Mouse (Mus musculus): ENCODE data around the gene Psmc5. TPM values are rescaled to one million over a fixed set of nuclear protein-coding genes. Genes with fewer than 3 reads are reported as not detected.

Gene Psmc5
- polyA plus RNA-seq, 1 experiment from 2014 or later: 250 TPM

DNA sequence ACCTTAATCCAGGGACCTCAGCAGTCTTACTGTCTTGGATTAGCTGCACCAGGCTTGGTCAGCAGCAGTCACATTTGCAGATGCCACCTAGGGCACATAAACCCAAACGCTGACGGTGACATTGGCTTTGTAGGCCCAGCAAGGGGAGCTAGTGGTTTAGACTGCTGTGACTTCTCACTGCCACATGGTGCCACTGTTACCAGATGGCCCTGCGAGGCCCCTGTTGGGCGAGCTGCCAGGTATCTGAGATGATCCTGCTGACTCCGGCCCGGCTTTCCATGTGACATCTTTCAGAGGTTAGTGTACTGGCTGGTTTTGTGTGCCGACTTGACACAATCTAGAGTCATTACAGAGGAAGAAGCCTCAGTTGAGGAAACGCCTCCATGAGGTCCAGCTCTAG is 33.4 kb downstream of the Psmc5 start:
- Histone ChIP-seq H3K4me1 (replicated peaks; ENCODE audit: control insufficient read depth, insufficient read depth, low read length) (0 out of 2 replicates have a peak, but pooled peaks cover 4% of the 10 kb centered on the region), H3K9ac (ENCODE audit: low read length) (no peak overlapping the region), H3K27me3 (ENCODE audit: control insufficient read depth, insufficient read depth, low read depth, low read length) (no peaks in the 10 kb centered on the region), H3K27ac (ENCODE audit: low read length) (no peak overlapping the region), H3K4me3 (ENCODE audit: low read length) (no peak overlapping the region), H3K9me3 (ENCODE audit: control insufficient read depth, low read length) (no peaks in the 10 kb centered on the region), H3K36me3 (ENCODE audit: control insufficient read depth, insufficient read depth, low read length) (no peaks in the 10 kb centered on the region), H3K4me2 (ENCODE audit: low read depth, low read length) (no peak overlapping the region)
- ATAC-seq (ENCODE audit: low read depth): no peak; the same call in 1 of the 2 replicates
- WGBS: 44% methylated on average over 8 of the region's 8 CpGs

DNA sequence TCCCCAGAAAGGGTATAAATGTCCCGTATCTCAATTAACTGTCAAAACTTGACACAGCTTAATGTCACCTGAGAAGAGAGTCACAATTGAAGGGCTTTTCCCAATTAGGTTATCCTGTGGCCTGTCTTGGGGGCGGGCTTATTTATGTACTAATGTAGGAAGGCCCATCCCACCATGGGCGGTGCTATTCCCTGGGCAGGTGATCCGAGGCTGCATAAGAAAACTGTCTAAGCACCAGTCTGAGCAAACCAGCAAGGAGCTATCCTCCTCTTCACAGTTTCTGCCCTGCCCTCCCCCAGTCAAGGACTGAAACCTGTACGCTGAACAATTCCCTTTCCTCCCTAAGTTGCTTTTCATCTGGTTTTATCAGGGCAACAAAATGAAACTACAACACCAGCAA is 34.4 kb downstream of the Psmc5 start:
- WGBS: 88% methylated on average over 5 of the region's 5 CpGs
- H3K36me3 ChIP-seq (ENCODE audit: control insufficient read depth, insufficient read depth, low read length): no peaks in the 10 kb centered on the region

DNA sequence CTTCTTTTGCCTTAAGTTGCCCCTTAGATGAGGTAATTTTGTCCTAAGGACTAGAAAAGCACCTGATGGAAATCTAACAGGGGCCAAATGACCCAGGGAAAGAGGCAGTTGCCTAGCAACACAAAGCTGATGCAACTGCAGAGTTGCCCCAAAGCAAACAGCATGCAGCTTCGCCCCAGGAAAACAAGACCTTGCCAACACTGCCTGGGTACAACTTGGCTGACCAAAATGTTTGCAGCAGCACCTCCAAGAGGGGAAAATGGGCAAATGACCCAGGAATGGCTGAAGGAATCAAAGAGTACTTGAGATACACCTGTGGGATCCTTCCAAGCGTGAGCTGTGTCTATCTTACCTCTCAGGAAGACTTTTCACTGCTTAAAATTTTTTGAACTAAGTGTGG is 35.9 kb downstream of the Psmc5 start:
- H3K27ac ChIP-seq (ENCODE audit: low read length): no peak overlapping the region
- no peak for ATAC-seq (ENCODE audit: low read depth)
- 0 out of 2 replicates have a peak, but pooled peaks cover 4% of the 10 kb centered on the region for H3K4me1 ChIP-seq (replicated peaks; ENCODE audit: control insufficient read depth, insufficient read depth, low read length)
- H3K4me2 ChIP-seq (ENCODE audit: low read depth, low read length): no peak overlapping the region
- WGBS: 81% methylated on average over 2 of the region's 2 CpGs
- H3K36me3 ChIP-seq (ENCODE audit: control insufficient read depth, insufficient read depth, low read length): no peaks in the 10 kb centered on the region
- H3K9ac ChIP-seq (ENCODE audit: low read length): no peak overlapping the region
- no peak overlapping the region for H3K4me3 ChIP-seq (ENCODE audit: low read length)
- H3K27me3 ChIP-seq (ENCODE audit: control insufficient read depth, insufficient read depth, low read depth, low read length): no peaks in the 10 kb centered on the region
- no peaks in the 10 kb centered on the region for H3K9me3 ChIP-seq (ENCODE audit: control insufficient read depth, low read length)

More for the DNA sequence above, 34.4 kb downstream of the Psmc5 start:
- H3K9me3 ChIP-seq (ENCODE audit: control insufficient read depth, low read length): no peaks in the 10 kb centered on the region
- no peak overlapping the region for H3K27ac ChIP-seq (ENCODE audit: low read length)
- H3K4me2 ChIP-seq (ENCODE audit: low read depth, low read length): no peak overlapping the region
- H3K27me3 ChIP-seq (ENCODE audit: control insufficient read depth, insufficient read depth, low read depth, low read length): no peaks in the 10 kb centered on the region
- 0 out of 2 replicates have a peak, but pooled peaks cover 4% of the 10 kb centered on the region for H3K4me1 ChIP-seq (replicated peaks; ENCODE audit: control insufficient read depth, insufficient read depth, low read length)
- no peak overlapping the region for H3K9ac ChIP-seq (ENCODE audit: low read length)
- H3K4me3 ChIP-seq (ENCODE audit: low read length): no peak overlapping the region
- no peak for ATAC-seq (ENCODE audit: low read depth)

GRCm38 (mm10) chr11:106301765-106302164 is 45.8 kb downstream of the Psmc5 start, which contains the start of gene Gh:
Gene Gh, minus strand, starts transcription at chr11:106301865.
- no peak within 1 kb of the TSS for H3K9ac ChIP-seq (ENCODE audit: low read length)
- no peaks in the 10 kb centered on the region for H3K4me1 ChIP-seq (replicated peaks; ENCODE audit: control insufficient read depth, insufficient read depth, low read length)
- H3K27ac ChIP-seq (ENCODE audit: low read length): no peak within 1 kb of the TSS
- WGBS: 74% methylated on average over 9 of the region's 9 CpGs
- H3K4me2 ChIP-seq (ENCODE audit: low read depth, low read length): no peak within 1 kb of the TSS
- H3K27me3 ChIP-seq (ENCODE audit: control insufficient read depth, insufficient read depth, low read depth, low read length): no peaks in the 10 kb centered on the region
- H3K4me3 ChIP-seq (ENCODE audit: low read length): no peak within 1 kb of the TSS
- no peaks in the 10 kb centered on the region for H3K9me3 ChIP-seq (ENCODE audit: control insufficient read depth, low read length)
- no peaks in the 10 kb centered on the region for H3K36me3 ChIP-seq (ENCODE audit: control insufficient read depth, insufficient read depth, low read length)
- no peak for ATAC-seq (ENCODE audit: low read depth)

- Histone ChIP-seq H3K4me1 (replicated peaks; ENCODE audit: control insufficient read depth, insufficient read depth, low read length) (no peaks in the 10 kb centered on the region), H3K27ac (ENCODE audit: low read length) (no peak overlapping the region), H3K4me2 (ENCODE audit: low read depth, low read length) (no peak overlapping the region), H3K4me3 (ENCODE audit: low read length) (no peak overlapping the region), H3K9ac (ENCODE audit: low read length) (no peak overlapping the region), H3K27me3 (ENCODE audit: control insufficient read depth, insufficient read depth, low read depth, low read length) (no peaks in the 10 kb centered on the region), H3K36me3 (ENCODE audit: control insufficient read depth, insufficient read depth, low read length) (no peaks in the 10 kb centered on the region), H3K9me3 (ENCODE audit: control insufficient read depth, low read length) (no peaks in the 10 kb centered on the region)
- 3% methylated on average over 2 of the region's 2 CpGs for WGBS
- peak; percentile 80 for ATAC-seq (ENCODE audit: low read depth)
Observed at GRCm38 (mm10) chr11:106302634-106303033, 46.7 kb downstream of the Psmc5 start.

DNA sequence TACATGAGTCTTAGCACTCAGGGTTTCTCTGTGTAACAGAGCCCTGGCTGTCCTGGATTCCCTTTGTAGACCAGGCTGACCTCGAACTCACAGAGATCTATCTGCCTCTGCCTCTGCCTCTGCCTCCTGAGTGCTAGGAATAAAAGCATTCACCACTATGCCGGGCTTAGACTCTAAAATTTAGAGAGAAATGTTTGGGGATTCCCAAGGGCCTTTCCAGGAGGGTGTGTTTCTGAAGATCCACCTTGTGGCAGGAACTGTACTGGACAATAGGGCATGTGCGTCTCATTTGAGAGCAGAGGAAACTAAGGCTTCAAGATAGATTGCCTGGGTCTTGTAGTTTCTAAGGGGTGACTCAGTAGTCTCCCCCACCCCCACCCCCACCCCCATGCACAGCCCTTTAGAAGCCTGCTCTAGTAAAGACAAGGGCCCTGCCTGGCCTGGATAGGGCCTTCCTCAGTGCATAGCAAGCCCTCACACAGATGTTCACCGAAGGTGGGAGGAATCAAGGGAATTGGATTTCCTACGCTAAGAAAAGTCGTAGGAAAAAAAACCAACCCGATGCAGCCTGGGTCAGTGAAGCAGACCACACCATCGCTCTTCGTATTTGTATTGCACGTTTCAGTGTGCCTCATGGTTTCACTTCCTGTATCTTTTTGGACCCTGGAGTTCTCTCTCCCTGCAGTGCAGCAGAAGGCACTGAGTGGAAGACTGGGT is 49.6 kb downstream of the Psmc5 start:
- Histone ChIP-seq H3K4me3 (ENCODE audit: low read length) (no peak overlapping the region), H3K27me3 (ENCODE audit: control insufficient read depth, insufficient read depth, low read depth, low read length) (no peaks in the 10 kb centered on the region), H3K9ac (ENCODE audit: low read length) (no peak overlapping the region), H3K4me1 (replicated peaks; ENCODE audit: control insufficient read depth, insufficient read depth, low read length) (no peaks in the 10 kb centered on the region), H3K27ac (ENCODE audit: low read length) (no peak overlapping the region), H3K9me3 (ENCODE audit: control insufficient read depth, low read length) (no peaks in the 10 kb centered on the region), H3K36me3 (ENCODE audit: control insufficient read depth, insufficient read depth, low read length) (no peaks in the 10 kb centered on the region), H3K4me2 (ENCODE audit: low read depth, low read length) (no peak overlapping the region)
- 71% methylated on average over 10 of the region's 10 CpGs for WGBS
- no peak for ATAC-seq (ENCODE audit: low read depth)

GRCm38 (mm10) chr11:106306065-106306385 is 50.1 kb downstream of the Psmc5 start:
- Histone ChIP-seq H3K27ac (ENCODE audit: low read length) (no peak overlapping the region), H3K9ac (ENCODE audit: low read length) (no peak overlapping the region), H3K27me3 (ENCODE audit: control insufficient read depth, insufficient read depth, low read depth, low read length) (no peaks in the 10 kb centered on the region), H3K4me3 (ENCODE audit: low read length) (no peak overlapping the region), H3K36me3 (ENCODE audit: control insufficient read depth, insufficient read depth, low read length) (no peaks in the 10 kb centered on the region), H3K4me2 (ENCODE audit: low read depth, low read length) (no peak overlapping the region), H3K9me3 (ENCODE audit: control insufficient read depth, low read length) (no peaks in the 10 kb centered on the region), H3K4me1 (replicated peaks; ENCODE audit: control insufficient read depth, insufficient read depth, low read length) (no peaks in the 10 kb centered on the region)
- no peak for ATAC-seq (ENCODE audit: low read depth)
- 80% methylated on average over 3 of the region's 3 CpGs for WGBS

- WGBS: 85% methylated on average over 9 of the region's 9 CpGs
- Histone ChIP-seq H3K4me1 (replicated peaks; ENCODE audit: control insufficient read depth, insufficient read depth, low read length) (no peaks in the 10 kb centered on the region), H3K4me3 (ENCODE audit: low read length) (no peak overlapping the region), H3K36me3 (ENCODE audit: control insufficient read depth, insufficient read depth, low read length) (no peaks in the 10 kb centered on the region), H3K27ac (ENCODE audit: low read length) (no peak overlapping the region), H3K9ac (ENCODE audit: low read length) (no peak overlapping the region), H3K27me3 (ENCODE audit: control insufficient read depth, insufficient read depth, low read depth, low read length) (no peaks in the 10 kb centered on the region), H3K9me3 (ENCODE audit: control insufficient read depth, low read length) (no peaks in the 10 kb centered on the region), H3K4me2 (ENCODE audit: low read depth, low read length) (no peak overlapping the region)
- ATAC-seq (ENCODE audit: low read depth): no peak
Observed at GRCm38 (mm10) chr11:106306758-106307157, 50.8 kb downstream of the Psmc5 start.

DNA sequence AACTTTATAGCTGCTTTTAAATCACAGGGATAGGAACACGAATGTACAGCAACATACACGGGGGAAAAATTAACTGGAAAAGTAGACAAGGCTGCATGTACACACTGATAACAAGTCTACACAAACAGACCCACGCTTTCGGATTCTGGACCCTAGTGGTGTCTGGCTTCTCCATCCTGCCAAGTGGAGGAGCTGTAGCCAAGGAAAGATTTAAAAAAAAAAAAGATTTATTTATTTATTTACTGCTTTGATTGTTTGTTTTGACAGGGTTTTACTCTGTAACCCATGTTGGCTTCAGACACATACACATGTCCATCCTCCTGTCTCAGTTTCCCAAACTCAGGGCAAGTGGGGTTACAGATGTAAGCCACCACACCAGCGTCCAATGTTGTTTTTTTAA is 51.5 kb downstream of the Psmc5 start:
- no peak overlapping the region for H3K27ac ChIP-seq (ENCODE audit: low read length)

More for the DNA sequence above, 51.5 kb downstream of the Psmc5 start:
- no peak for ATAC-seq (ENCODE audit: low read depth)
- WGBS: 35% methylated on average over 5 of the region's 5 CpGs
- Histone ChIP-seq H3K36me3 (ENCODE audit: control insufficient read depth, insufficient read depth, low read length) (no peaks in the 10 kb centered on the region), H3K4me1 (replicated peaks; ENCODE audit: control insufficient read depth, insufficient read depth, low read length) (no peaks in the 10 kb centered on the region), H3K4me2 (ENCODE audit: low read depth, low read length) (no peak overlapping the region), H3K9ac (ENCODE audit: low read length) (no peak overlapping the region), H3K9me3 (ENCODE audit: control insufficient read depth, low read length) (no peaks in the 10 kb centered on the region), H3K4me3 (ENCODE audit: low read length) (no peak overlapping the region), H3K27me3 (ENCODE audit: control insufficient read depth, insufficient read depth, low read depth, low read length) (no peaks in the 10 kb centered on the region)

Measured in lung, embryonic 16.5 days (tissue).